Mouse (Mus musculus): ENCODE data around the gene Clec2g. TPM values are rescaled to one million over a fixed set of nuclear protein-coding genes. Genes with fewer than 3 reads are reported as not detected.
"Not testable (repeated sequence)": the region's sequence is repeated elsewhere in the genome, so short reads cannot be mapped to it uniquely, and the experiment has no call there.

Clec2g gene
- polyA plus RNA-seq, 1 experiment from 2014 or later, result not detected

DNA sequence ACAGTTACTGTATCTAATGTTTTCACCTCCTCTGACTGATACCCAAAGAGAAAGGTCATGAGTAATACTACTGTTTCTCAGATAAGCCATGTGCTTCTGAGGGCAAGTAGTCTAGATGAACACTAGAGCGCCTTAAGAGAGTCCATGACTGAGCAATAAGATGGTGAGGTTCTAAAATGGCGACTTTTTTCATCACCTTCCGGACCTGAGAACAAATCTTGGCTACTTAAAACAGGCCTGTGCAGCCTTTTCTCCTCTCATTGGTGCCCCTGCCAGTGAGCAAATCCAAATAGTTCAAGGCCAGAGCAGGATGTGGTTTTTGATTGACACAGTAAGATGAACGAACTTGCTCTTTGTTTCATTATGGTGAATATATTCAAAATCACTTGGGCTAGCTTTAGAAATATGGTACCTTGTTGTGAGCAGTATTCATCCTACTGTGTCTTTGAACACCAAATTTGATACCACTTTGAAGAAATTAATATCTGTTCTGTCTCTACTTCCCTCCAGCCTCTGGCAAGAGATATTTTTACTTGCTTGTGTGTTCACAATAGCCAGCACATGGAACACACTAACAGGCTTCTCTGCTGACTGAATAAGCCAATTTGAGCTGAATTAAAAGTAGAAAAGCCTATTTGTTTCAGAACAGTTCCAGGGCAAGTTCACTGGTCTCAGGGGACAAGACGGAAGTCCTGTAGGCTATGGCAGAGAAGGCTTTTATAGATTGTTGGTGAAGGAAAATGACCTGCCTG, 38.7 kb downstream of the Clec2g start:
- no peak overlapping the region for H3K27ac ChIP-seq

DNA sequence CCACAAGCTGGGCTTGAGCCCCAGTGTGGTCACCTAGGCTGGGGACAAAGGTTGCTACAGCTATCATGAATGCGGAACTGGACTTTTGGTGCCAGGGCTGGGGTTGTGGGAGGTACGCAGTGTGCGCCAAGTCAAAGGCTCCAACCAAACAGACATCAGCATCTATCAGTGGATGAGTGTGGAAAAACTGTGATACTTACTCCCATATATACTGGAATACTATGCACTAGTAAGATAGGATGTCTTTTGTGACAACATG, 39.2 kb downstream of the Clec2g start:
- 88% methylated on average over 3 of the region's 3 CpGs for WGBS (ENCODE audit: insufficient replicate concordance)

More for the DNA sequence above, 38.7 kb downstream of the Clec2g start:
- DNase-seq (no peak), ATAC-seq (ENCODE audit: low read depth) (no peak)
- H3K9me3 ChIP-seq (replicated peaks), result no peaks in the 10 kb centered on the region
- H3K36me3 ChIP-seq, result no peaks in the 10 kb centered on the region
- H3K4me3 ChIP-seq (replicated peaks), result no peak overlapping the region
- H3K4me2 ChIP-seq, result no peak overlapping the region
- no peaks in the 10 kb centered on the region for H3K27me3 ChIP-seq
- H3K9ac ChIP-seq, result no peak overlapping the region
- H3K4me1 ChIP-seq (replicated peaks), result no peaks in the 10 kb centered on the region
- WGBS (ENCODE audit: insufficient replicate concordance), result 59% methylated on average over 5 of the region's 5 CpGs

DNA sequence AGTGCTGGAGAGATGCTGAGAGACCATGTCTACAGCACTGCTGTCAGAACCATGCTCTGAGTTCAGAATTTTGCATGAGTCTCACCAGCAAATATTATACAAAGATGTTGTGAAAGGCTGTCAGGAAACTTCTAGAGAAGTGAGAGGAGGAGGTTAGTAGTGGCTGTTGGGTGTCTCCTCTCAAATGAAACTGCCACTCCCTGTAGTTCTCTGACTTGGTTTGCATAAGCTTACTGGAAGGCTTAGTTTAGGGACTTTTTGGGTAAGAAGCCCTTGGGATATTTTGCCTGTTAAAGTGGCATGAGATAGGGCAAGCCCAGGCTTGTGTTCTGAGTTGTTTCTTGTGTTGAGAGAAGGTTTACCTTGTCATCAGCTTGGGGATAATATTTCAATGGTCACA, 40.7 kb downstream of the Clec2g start:
- not testable (repeated sequence) for ATAC-seq (ENCODE audit: low read depth); H3K27ac ChIP-seq; H3K27me3 ChIP-seq; H3K4me3 ChIP-seq (replicated peaks); H3K9ac ChIP-seq; H3K4me2 ChIP-seq; H3K36me3 ChIP-seq; DNase-seq; H3K9me3 ChIP-seq (replicated peaks); H3K4me1 ChIP-seq (replicated peaks)

More for the DNA sequence above, 39.2 kb downstream of the Clec2g start:
- no peak overlapping the region for H3K4me2 ChIP-seq
- H3K27me3 ChIP-seq, result no peaks in the 10 kb centered on the region
- no peak overlapping the region for H3K27ac ChIP-seq
- no peaks in the 10 kb centered on the region for H3K9me3 ChIP-seq (replicated peaks)
- no peaks in the 10 kb centered on the region for H3K36me3 ChIP-seq
- DNase-seq, result no peak
- ATAC-seq (ENCODE audit: low read depth), result no peak
- H3K4me3 ChIP-seq (replicated peaks), result no peak overlapping the region
- no peak overlapping the region for H3K9ac ChIP-seq
- no peaks in the 10 kb centered on the region for H3K4me1 ChIP-seq (replicated peaks)

DNA sequence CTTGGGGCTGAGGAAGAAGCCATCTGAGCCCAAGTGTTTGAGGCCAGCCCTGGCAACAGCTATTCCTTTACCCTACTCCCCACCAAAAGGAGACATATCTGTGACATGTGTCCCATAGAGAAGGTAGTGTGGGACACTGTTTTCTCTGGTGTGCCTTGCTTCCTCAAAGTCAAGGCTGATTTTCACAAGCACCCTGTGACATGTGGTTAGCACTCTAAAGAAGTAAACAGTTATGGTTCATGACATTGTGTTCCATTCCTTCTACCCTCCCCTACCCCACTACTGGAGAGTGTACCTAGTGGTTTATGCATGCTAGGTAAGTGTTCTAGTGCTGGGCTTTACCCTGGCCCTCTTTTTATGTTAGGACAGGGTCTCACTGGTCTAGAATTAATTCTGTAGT, 42.0 kb downstream of the Clec2g start:
- Histone ChIP-seq H3K27me3 (no peaks in the 10 kb centered on the region), H3K27ac (no peak overlapping the region), H3K4me2 (no peak overlapping the region), H3K4me1 (replicated peaks) (no peaks in the 10 kb centered on the region), H3K4me3 (replicated peaks) (no peak overlapping the region), H3K9ac (no peak overlapping the region), H3K36me3 (no peaks in the 10 kb centered on the region), H3K9me3 (replicated peaks) (no peaks in the 10 kb centered on the region)
- DNase-seq, result no peak
- no peak for ATAC-seq (ENCODE audit: low read depth)

DNA sequence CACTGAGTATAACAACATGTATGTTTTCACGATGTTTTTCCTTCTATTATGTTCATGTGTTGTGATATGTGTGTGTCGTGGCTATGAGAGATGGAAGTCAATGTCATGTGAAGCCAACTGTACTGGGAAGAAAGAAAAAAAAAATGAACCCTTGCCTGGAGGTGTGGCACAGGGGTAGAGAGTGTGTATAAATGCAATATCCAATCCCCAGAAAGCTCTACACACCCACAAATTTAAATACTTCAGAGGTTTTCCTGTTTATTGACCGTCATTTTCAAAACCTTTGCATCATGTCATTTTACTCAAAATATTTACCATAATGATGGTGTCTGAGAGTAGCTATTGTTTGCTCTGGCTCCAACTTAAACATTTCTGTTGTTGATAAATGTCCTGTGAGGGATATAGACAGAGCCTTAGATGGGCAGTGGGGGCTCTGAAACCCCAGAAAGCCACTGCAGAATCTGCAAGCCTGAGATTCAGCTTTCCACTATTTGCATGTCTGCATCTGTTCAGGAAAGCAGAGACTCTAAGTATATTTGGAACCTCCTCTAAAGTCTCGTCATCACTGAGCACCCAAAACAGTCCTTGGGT, 47.9 kb downstream of the Clec2g start:
- not testable (repeated sequence) for H3K9me3 ChIP-seq (replicated peaks); H3K36me3 ChIP-seq; DNase-seq; H3K27me3 ChIP-seq; H3K4me3 ChIP-seq (replicated peaks); H3K4me2 ChIP-seq; H3K9ac ChIP-seq; ATAC-seq (ENCODE audit: low read depth); H3K27ac ChIP-seq; H3K4me1 ChIP-seq (replicated peaks)
- 58% methylated on average over 4 of the region's 4 CpGs for WGBS (ENCODE audit: insufficient replicate concordance)

DNA sequence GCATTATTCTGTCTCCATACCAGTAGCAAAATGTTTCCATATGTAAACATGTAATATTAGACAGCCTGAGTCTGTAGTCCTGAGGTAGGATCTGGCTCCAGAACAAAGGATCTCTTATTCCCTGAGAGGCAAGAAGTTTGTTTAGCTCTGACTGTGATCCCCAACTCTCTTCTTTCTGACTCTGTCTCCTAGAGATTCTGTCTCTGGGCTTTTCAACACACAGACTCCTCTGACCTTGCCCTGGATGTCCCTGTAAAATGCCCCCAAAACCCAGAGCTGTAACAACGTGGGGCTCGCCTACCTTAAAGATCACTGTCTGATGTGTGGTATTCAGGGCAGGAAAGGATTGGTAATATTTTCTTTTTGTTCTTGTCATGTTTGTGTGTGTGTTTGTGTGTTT, 58.2 kb downstream of the Clec2g start:
- Histone ChIP-seq H3K9ac (no peak overlapping the region), H3K4me1 (replicated peaks) (peaks cover 19% of the 10 kb centered on the region), H3K9me3 (replicated peaks) (no peaks in the 10 kb centered on the region), H3K27ac (no peak overlapping the region), H3K4me3 (replicated peaks) (no peak overlapping the region), H3K4me2 (no peak overlapping the region), H3K36me3 (no peaks in the 10 kb centered on the region), H3K27me3 (no peaks in the 10 kb centered on the region)
- no peak for ATAC-seq (ENCODE audit: low read depth)
- 60% methylated on average over 2 of the region's 2 CpGs for WGBS (ENCODE audit: insufficient replicate concordance)
- no peak for DNase-seq

DNA sequence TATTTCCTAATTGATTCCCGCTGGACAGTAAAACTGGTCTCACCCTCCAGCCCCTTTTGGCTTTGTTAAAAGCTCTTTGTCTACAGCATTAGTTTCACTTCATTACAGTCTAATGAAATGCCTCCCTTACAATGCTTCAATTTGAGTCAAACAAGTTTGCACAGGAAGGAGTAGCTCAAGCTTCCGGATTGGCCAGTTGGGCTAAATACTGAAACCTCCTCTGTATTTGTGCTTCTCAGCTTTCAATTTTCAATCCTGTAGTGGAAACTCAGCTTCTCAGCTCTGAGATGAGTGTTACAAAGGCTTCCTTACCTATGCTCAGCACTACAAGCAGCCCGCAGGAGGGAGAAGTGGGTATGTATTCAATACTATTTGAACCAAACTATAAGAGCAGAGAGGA, 58.6 kb downstream of the Clec2g start:
- Histone ChIP-seq H3K9ac (no peak overlapping the region), H3K27me3 (no peaks in the 10 kb centered on the region), H3K27ac (no peak overlapping the region), H3K9me3 (replicated peaks) (no peaks in the 10 kb centered on the region), H3K4me3 (replicated peaks) (no peak overlapping the region), H3K36me3 (no peaks in the 10 kb centered on the region), H3K4me1 (replicated peaks) (peaks cover 21% of the 10 kb centered on the region), H3K4me2 (no peak overlapping the region)
- WGBS (ENCODE audit: insufficient replicate concordance), result 71% methylated on average over 3 of the region's 3 CpGs
- DNase-seq, result no peak
- ATAC-seq (ENCODE audit: low read depth), result no peak

DNA sequence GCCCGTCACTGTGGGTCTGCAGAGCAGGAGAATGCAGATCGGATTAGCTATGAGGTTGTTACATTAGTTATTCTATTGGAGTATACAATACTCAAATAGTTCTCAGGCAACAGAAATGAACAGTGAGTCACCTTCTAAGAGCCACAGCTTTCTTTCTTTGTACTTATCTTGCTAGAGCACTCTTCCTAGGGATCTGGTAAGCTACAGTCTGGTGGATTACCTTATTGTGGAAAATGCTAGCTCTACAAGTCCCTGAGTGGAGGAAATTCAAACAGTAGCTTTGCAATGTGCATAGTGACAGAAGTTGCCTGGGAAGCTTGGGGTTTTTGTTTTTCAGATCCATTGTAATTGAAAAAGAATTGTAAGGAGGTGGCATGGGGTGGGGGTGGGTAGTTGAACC, 59.0 kb downstream of the Clec2g start:
- Histone ChIP-seq H3K9me3 (replicated peaks) (no peaks in the 10 kb centered on the region), H3K4me1 (replicated peaks) (peaks cover 21% of the 10 kb centered on the region), H3K4me3 (replicated peaks) (no peak overlapping the region), H3K27me3 (no peaks in the 10 kb centered on the region), H3K27ac (no peak overlapping the region), H3K4me2 (no peak overlapping the region), H3K36me3 (no peaks in the 10 kb centered on the region), H3K9ac (no peak overlapping the region)
- whole genome bisulfite sequencing (ENCODE audit: insufficient replicate concordance), result 64% methylated on average over 2 of the region's 2 CpGs
- DNase-seq, result no peak
- ATAC-seq (ENCODE audit: low read depth), result no peak

DNA sequence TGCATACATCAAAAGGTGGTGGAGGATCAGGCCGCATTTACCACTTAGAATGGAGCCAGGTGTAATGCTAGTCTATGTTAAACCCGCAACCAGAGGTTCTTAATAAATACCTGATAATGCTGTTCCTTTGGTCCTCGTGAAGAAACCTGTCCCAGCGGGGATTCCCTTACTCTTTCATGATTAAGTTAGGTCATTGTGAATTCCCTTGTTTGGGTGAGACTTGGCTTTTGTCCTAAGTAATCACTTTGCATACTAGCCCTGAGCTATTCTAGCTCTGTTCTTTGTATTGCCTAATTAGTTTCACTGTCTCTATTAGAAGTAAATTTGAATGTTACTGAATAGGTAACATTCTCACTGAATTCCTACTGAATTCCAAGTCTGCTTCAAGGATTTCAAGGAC, 60.2 kb downstream of the Clec2g start:
- H3K27ac ChIP-seq, result no peak overlapping the region
- ATAC-seq (ENCODE audit: low read depth), result no peak

DNA sequence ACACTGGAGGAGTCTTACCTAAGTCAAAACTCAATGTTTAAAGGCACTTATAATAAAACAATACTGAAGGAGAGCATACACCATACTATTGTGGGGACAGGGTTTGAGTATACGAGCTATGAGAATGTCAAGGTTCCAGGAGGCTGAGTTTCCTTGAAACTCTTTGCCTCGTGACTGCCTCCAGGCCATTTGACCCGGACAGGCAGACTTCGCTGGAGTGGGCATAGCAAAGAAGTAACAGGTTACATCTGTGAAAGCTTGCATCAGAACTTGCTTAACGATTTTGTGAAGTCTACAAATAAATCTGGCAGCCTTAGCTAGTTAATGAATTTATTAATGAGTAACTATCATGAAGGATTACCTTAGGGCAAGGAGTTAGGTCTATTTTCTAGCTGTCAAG, 60.6 kb downstream of the Clec2g start:
- Histone ChIP-seq H3K27ac (no peak overlapping the region), H3K9me3 (replicated peaks) (no peaks in the 10 kb centered on the region), H3K4me2 (no peak overlapping the region), H3K9ac (no peak overlapping the region), H3K4me3 (replicated peaks) (no peak overlapping the region), H3K27me3 (no peaks in the 10 kb centered on the region), H3K4me1 (replicated peaks) (peaks cover 21% of the 10 kb centered on the region), H3K36me3 (no peaks in the 10 kb centered on the region)
- DNase-seq (no peak), ATAC-seq (ENCODE audit: low read depth) (no peak)
- 74% methylated on average over 5 of the region's 5 CpGs for WGBS (ENCODE audit: insufficient replicate concordance)

More for the DNA sequence above, 60.2 kb downstream of the Clec2g start:
- no peak for DNase-seq
- 76% methylated on average over 4 of the region's 4 CpGs for WGBS (ENCODE audit: insufficient replicate concordance)
- H3K4me1 ChIP-seq (replicated peaks), result peaks cover 21% of the 10 kb centered on the region
- no peaks in the 10 kb centered on the region for H3K36me3 ChIP-seq
- no peak overlapping the region for H3K4me3 ChIP-seq (replicated peaks)
- H3K9me3 ChIP-seq (replicated peaks), result no peaks in the 10 kb centered on the region
- no peaks in the 10 kb centered on the region for H3K27me3 ChIP-seq
- no peak overlapping the region for H3K4me2 ChIP-seq
- no peak overlapping the region for H3K9ac ChIP-seq

DNA sequence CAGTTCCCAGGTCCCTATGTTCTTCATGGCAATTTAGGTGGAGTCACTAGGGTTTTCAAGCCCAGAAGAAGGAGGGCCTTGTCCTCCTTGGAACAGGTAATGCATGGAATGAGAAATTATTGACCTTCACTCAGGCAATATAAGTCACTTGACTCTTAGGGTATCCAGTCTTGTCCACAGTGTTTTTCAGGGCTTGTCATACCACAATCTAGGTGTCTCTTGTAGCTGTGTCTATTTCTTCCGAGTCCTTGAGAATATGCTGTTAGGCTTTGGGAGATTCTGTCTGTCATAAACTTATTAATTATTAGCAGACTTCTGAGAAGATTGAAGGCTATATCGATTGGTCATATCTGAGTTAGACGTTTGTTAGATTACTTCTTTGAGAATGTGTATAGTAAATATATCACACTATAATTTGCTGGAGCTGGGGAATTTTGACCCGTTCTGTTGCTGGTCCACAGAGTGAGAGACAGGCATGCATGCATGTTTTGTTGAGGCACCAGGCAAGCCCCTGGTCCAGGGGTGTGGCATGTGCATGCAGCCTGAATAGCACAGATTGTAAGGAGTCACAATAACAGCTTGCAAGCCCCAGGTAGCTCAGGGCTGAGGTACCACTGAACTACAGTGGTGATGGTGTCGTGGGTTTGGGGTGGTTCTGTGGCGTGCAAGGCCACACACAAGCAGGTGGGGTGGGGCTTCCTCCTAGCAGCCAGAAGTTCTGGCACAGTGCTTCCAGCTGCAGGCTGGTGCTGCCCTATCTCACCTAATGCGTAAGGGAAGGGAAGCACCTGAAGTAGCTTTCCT, 61.3 kb downstream of the Clec2g start:
- 0 out of 2 replicates have a peak overlapping the region, but pooled peaks have one; percentile 66 for H3K27ac ChIP-seq
- H3K4me1 ChIP-seq (replicated peaks), result peaks cover 21% of the 10 kb centered on the region
- H3K36me3 ChIP-seq, result no peaks in the 10 kb centered on the region
- WGBS (ENCODE audit: insufficient replicate concordance), result 66% methylated on average over 7 of the region's 7 CpGs
- H3K4me2 ChIP-seq, result peak overlapping the region; percentile 63
- ATAC-seq (ENCODE audit: low read depth), result peak; percentile 39
- H3K27me3 ChIP-seq, result no peaks in the 10 kb centered on the region
- H3K9me3 ChIP-seq (replicated peaks), result no peaks in the 10 kb centered on the region
- H3K9ac ChIP-seq, result peak overlapping the region; percentile 60; the same call in 1 of the 2 replicates
- no peak for DNase-seq
- peak overlapping the region; percentile 38; the same call in 1 of the 2 replicates for H3K4me3 ChIP-seq (replicated peaks)

All from liver, embryonic 13.5 days (tissue).